Mouse (Mus musculus) bone marrow, adult 2 months (tissue): ENCODE data around the gene Frrs1. TPM values are rescaled to one million over a fixed set of nuclear protein-coding genes. Genes with fewer than 3 reads are reported as not detected.

Experiments used
- H3K27ac ChIP-seq: fragments of 200-500 bp; 2 replicates; pipeline ENCODE4 v1.5.1; 2012; ENCODE audit warnings: low read depth, mild to moderate bottlenecking, control low read depth, inconsistent platforms, low read length; ENCODE audit not compliant: control insufficient read depth, poor library complexity, insufficient read depth
- H3K4me1 ChIP-seq: fragments of 200-500 bp; 2 replicates; pipeline ENCODE4 v1.6.1; 2011; ENCODE audit warnings: low read length; ENCODE audit not compliant: control insufficient read depth, insufficient read depth
- H3K4me3 ChIP-seq: fragments of 200-500 bp; replicated peaks from 2 replicates; pipeline ENCODE3; 2011; ENCODE audit warnings: mild to moderate bottlenecking, low read depth, low read length, control low read depth; ENCODE audit not compliant: control insufficient read depth
- CTCF ChIP-seq: fragments of 200-500 bp; IDR thresholded peaks from 2 replicates; pipeline ENCODE4 v1.5.1; 2011; ENCODE audit warnings: low read length, control low read depth; ENCODE audit not compliant: control insufficient read depth, insufficient read depth
- POLR2A ChIP-seq: fragments of 200-500 bp; IDR thresholded peaks from 2 replicates; pipeline ENCODE4 v1.6.1; 2011; ENCODE audit warnings: low read depth, mild to moderate bottlenecking, control low read depth, low read length, borderline replicate concordance; ENCODE audit not compliant: control insufficient read depth
- WGBS: fragments of 180-500 bp; shearing (Covaris S2); methylation state at CpG from one replicate; pipeline ENCODE4 v1.1.7; 2018; 5-methylcytosine and 5-hydroxymethylcytosine counted together
- polyA plus RNA-seq: library from polyadenylated mRNA; stranded (reverse); fragments of >200 nt; gene quantifications from 2 replicates; pipeline ENCODE4 v1.2.4, GENCODE M21; 2011; ENCODE audit warnings: low replicate concordance; ENCODE audit not compliant: missing spikeins, insufficient read depth, insufficient read length

Frrs1 gene
- polyA plus RNA-seq, 1 experiment: 24.6 TPM

GRCm38 (mm10) chr3:116906596-116906995 is 47.3 kb downstream of the Frrs1 start:
- Histone ChIP-seq H3K4me1 (no peaks in the 10 kb centered on the region), H3K27ac (no peak overlapping the region), H3K4me3 (no peak overlapping the region)
- WGBS: 84% methylated on average over 9 of the region's 9 CpGs
- TF ChIP-seq CTCF (no peak), POLR2A (no peak)

- no peak for TF ChIP-seq POLR2A
- no peak for TF ChIP-seq CTCF
- H3K4me1 ChIP-seq: no peaks in the 10 kb centered on the region
- H3K4me3 ChIP-seq: no peak overlapping the region
- no peak overlapping the region for H3K27ac ChIP-seq
- WGBS: 81% methylated on average over 6 of the region's 6 CpGs
These were observed 55.1 kb downstream of the Frrs1 start for GRCm38 (mm10) chr3:116914374-116914773.

DNA sequence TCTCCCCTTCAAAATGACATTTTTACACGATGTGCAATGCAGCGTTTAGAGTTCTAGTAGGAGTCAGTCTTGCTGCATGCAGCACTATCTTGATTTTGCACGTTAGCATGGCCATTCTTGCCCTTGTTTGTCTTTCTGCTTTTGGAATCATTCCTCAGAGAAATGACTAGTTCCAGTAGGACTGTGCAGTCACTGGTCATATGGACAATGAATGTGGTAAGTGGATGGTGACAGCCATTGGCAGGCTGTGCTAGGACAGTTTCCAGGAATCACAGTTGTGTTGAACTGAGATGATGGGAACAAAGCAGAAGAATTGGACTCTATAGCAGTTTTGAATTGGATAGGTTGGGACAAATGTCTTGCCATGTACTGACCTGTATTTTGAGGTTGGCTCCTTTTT is 55.7 kb downstream of the Frrs1 start:
- TF ChIP-seq POLR2A: no peak
- no peak for TF ChIP-seq CTCF
- 73% methylated on average over 3 of the region's 3 CpGs for WGBS
- no peak overlapping the region for H3K4me3 ChIP-seq
- no peaks in the 10 kb centered on the region for H3K4me1 ChIP-seq
- H3K27ac ChIP-seq: no peak overlapping the region

- 82% methylated on average over 4 of the region's 4 CpGs for WGBS
- Histone ChIP-seq H3K4me1 (no peaks in the 10 kb centered on the region), H3K4me3 (no peak overlapping the region), H3K27ac (no peak overlapping the region)
- TF ChIP-seq POLR2A (no peak), CTCF (no peak)
These were observed 57.8 kb downstream of the Frrs1 start for GRCm38 (mm10) chr3:116917016-116917415.

- Histone ChIP-seq H3K27ac (no peak overlapping the region), H3K4me3 (no peak overlapping the region), H3K4me1 (no peaks in the 10 kb centered on the region)
- 70% methylated on average over 3 of the region's 3 CpGs for WGBS
- TF ChIP-seq POLR2A (no peak), CTCF (no peak)
These were observed 62.3 kb downstream of the Frrs1 start for GRCm38 (mm10) chr3:116921535-116921934.

DNA sequence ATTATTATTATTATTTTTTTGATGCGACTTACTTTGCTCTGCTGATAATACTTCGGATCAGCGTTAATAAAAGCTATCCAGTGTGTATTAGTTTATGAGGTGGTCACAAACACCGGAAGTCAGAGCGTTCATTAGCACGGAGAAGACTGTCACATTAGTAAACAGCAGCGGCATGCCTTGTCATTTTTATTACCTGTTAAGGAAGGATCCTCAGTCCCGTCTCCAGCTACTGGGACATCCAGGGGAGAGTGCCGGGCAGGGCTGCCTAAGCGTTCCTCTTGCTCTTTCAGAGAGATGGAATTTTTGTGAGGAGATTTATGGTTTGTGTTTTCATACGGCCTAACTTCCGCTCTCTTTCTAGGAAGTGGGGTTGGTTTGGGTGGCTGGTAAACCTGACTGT is 63.8 kb downstream of the Frrs1 start:
- no peak overlapping the region for H3K4me3 ChIP-seq
- H3K4me1 ChIP-seq: no peaks in the 10 kb centered on the region
- TF ChIP-seq POLR2A (no peak), CTCF (no peak)
- WGBS: 72% methylated on average over 12 of the region's 12 CpGs
- no peak overlapping the region for H3K27ac ChIP-seq

GRCm38 (mm10) chr3:116928994-116929393 is 69.7 kb downstream of the Frrs1 start:
- Histone ChIP-seq H3K27ac (no peak overlapping the region), H3K4me1 (no peaks in the 10 kb centered on the region), H3K4me3 (no peak overlapping the region)
- TF ChIP-seq CTCF (no peak), POLR2A (no peak)
- 81% methylated on average over 4 of the region's 4 CpGs for WGBS

DNA sequence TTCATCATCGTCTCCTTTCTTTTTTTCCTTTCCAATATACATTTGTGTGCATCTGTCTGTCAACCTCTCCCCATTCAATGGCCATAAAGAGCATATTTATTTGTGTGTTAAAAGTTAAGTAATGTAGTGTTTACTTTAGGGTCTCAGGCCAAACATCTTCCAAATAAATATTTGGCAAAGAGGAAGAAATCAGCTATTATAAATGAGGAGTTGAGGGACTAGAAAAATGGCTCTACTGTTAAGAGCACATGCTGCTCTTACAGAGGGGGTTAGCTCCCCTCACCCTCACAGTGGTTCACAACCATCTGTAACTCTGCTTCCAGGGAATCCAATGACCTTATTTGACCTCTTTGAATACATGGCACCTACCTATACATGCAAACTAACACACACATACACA is 73.9 kb downstream of the Frrs1 start:
- TF ChIP-seq CTCF (no peak), POLR2A (no peak)
- Histone ChIP-seq H3K4me3 (no peak overlapping the region), H3K4me1 (no peaks in the 10 kb centered on the region), H3K27ac (no peak overlapping the region)
- 71% methylated on average over 1 of the region's 1 CpGs for WGBS

DNA sequence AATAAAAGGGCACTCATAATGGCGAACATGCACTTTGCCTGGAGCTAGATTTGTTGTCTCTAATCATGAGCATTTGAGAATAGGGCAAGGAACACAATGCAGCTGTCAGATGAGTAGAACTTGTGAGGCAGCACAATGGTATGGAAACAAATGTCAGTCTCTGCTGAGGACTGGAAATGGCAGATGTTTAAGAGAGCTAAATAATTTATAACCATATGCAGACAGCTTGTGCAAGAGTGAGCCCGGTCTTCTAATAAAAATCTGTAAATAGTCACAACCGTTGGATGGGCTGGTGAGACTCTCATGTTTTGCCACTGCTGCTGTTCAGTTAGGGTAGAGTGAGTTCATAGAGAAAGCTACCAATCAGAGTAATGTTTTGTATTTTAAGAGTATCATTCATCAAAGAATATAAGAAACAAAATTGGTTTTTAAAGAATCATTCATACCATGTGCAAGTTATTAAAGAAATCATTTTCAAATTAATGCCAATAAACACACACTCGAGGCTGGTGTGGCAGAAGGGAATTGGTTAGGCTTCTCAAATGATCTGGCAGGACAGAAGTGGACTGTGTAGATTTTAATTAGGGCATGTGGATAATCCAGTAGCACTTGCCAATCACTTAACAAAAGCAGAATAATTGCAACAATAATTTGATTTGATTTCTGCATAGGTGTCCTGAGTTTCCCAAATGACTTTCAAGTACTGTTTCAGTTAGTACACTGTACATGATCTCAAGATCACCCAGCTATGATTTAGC is 77.8 kb downstream of the Frrs1 start:
- Histone ChIP-seq H3K4me1 (no peaks in the 10 kb centered on the region), H3K4me3 (no peak overlapping the region), H3K27ac (no peak overlapping the region)
- 72% methylated on average over 4 of the region's 4 CpGs for WGBS
- TF ChIP-seq POLR2A (no peak), CTCF (no peak)

- 75% methylated on average over 10 of the region's 10 CpGs for WGBS
- no peak overlapping the region for H3K4me3 ChIP-seq
- H3K27ac ChIP-seq: no peak overlapping the region
- no peaks in the 10 kb centered on the region for H3K4me1 ChIP-seq
- TF ChIP-seq CTCF: no peak
- no peak for TF ChIP-seq POLR2A
These were observed 81.7 kb downstream of the Frrs1 start for GRCm38 (mm10) chr3:116940804-116941558.
